Mouse (Mus musculus): ENCODE results near the gene Acot5. TPM values are rescaled to one million over a fixed set of nuclear protein-coding genes. Genes with fewer than 3 reads are reported as not detected.
"Not testable (repeated sequence)": the region's sequence is repeated elsewhere in the genome, so short reads cannot be mapped to it uniquely, and the experiment has no call there.

Acot5 gene
- polyA plus RNA-seq, 1 experiment from 2014 or later = 1.8 TPM

- DNase-seq (ENCODE audit: low spot score) = peak; percentile 61
Measured at GRCm38 (mm10) chr12:84060946-84061345, 8.2 kb upstream of the Acot5 start.

- DNase-seq (ENCODE audit: low spot score) = no peak
Measured at GRCm38 (mm10) chr12:84062336-84062735, 6.8 kb upstream of the Acot5 start.

- DNase-seq (ENCODE audit: low spot score) = no peak
Measured at GRCm38 (mm10) chr12:84063228-84063627, 5.9 kb upstream of the Acot5 start.

- no peak for DNase-seq (ENCODE audit: low spot score)
Measured at GRCm38 (mm10) chr12:84063833-84064232, 5.3 kb upstream of the Acot5 start.

GRCm38 (mm10) chr12:84064621-84065020 is 4.5 kb upstream of the Acot5 start:
- no peak for DNase-seq (ENCODE audit: low spot score)

GRCm38 (mm10) chr12:84067752-84068151 is 1.4 kb upstream of the Acot5 start:
- no peak for DNase-seq (ENCODE audit: low spot score)

- no peak for DNase-seq (ENCODE audit: low spot score)
Measured at GRCm38 (mm10) chr12:84068296-84068695, 829 bp upstream of the Acot5 start.

- DNase-seq (ENCODE audit: low spot score) = not testable (repeated sequence)
Measured at GRCm38 (mm10) chr12:84069582-84069981, 457 bp downstream of the Acot5 start.

- no peak for DNase-seq (ENCODE audit: low spot score)
Measured at GRCm38 (mm10) chr12:84071696-84072095, 2.6 kb downstream of the Acot5 start.

GRCm38 (mm10) chr12:84077371-84077990 is 8.4 kb downstream of the Acot5 start:
- DNase-seq (ENCODE audit: low spot score) = no peak

GRCm38 (mm10) chr12:84083842-84084241 is 14.7 kb downstream of the Acot5 start:
- no peak for DNase-seq (ENCODE audit: low spot score)

- DNase-seq (ENCODE audit: low spot score) = no peak
Measured at GRCm38 (mm10) chr12:84084581-84084980, 15.5 kb downstream of the Acot5 start.

- not testable (repeated sequence) for DNase-seq (ENCODE audit: low spot score)
Measured at GRCm38 (mm10) chr12:84094666-84095065, 25.5 kb downstream of the Acot5 start.

GRCm38 (mm10) chr12:84099605-84100004 is 30.5 kb downstream of the Acot5 start:
- DNase-seq (ENCODE audit: low spot score) = no peak

GRCm38 (mm10) chr12:84100071-84100470 is 30.9 kb downstream of the Acot5 start:
- DNase-seq (ENCODE audit: low spot score) = no peak

GRCm38 (mm10) chr12:84100604-84101492 is 31.7 kb downstream of the Acot5 start, which contains the start of gene Acot6:
Acot6 (plus strand) TSS chr12:84100654.
- peak; percentile 48 for DNase-seq (ENCODE audit: low spot score)

- no peak for DNase-seq (ENCODE audit: low spot score)
Measured at GRCm38 (mm10) chr12:84101493-84101845, 32.3 kb downstream of the Acot5 start.

- no peak for DNase-seq (ENCODE audit: low spot score)
Measured at GRCm38 (mm10) chr12:84107012-84107411, 37.9 kb downstream of the Acot5 start.

GRCm38 (mm10) chr12:84107692-84108091 is 38.6 kb downstream of the Acot5 start:
- DNase-seq (ENCODE audit: low spot score) = no peak

GRCm38 (mm10) chr12:84109924-84110323 is 40.8 kb downstream of the Acot5 start:
- DNase-seq (ENCODE audit: low spot score) = no peak

- DNase-seq (ENCODE audit: low spot score) = no peak
Measured at GRCm38 (mm10) chr12:84110814-84111213, 41.7 kb downstream of the Acot5 start.

GRCm38 (mm10) chr12:84113676-84114075 is 44.6 kb downstream of the Acot5 start:
- DNase-seq (ENCODE audit: low spot score) = no peak

Measured in thymus, postnatal 0 days (tissue).